22 mouse cellular contexts compared by ENCODE assay signal in genomic region chr7:113507846-113508245, GRCm38 (mm10).
"Had no signal": no experiment of that assay in that cellular context is flagged by ENCODE, and none has a peak within 500 bp of the region (broad histone marks: within the 10 kb centered on the region; RNA-seq: fewer than 3 reads in every experiment).

No protein-coding gene starts in this region.

- H3K9ac ChIP-seq: limb, embryonic 13.5 days; liver, embryonic 12.5 days; liver, embryonic 15.5 days; lung, embryonic 15.5 days; stomach, embryonic 15.5 days had no signal

- H3K27ac ChIP-seq: kidney, postnatal 0 days; layer of hippocampus, adult 2 months; left cerebral cortex, adult 2 months; limb, embryonic 10.5 days; limb, embryonic 13.5 days; liver, embryonic 12.5 days; liver, embryonic 15.5 days; lung, embryonic 15.5 days; stomach, embryonic 15.5 days had no signal

- DNase-seq: kidney, adult 9 months; layer of hippocampus, adult 9-11 months; layer of hippocampus, postnatal 36 days; liver; lung, adult 18-20 months; lung, postnatal 10 days; lung, postnatal 36 days; midbrain, embryonic 14.5 days; right cerebral cortex, postnatal 25 days; spleen, adult 18-20 months; thymus, postnatal 25 days had no signal

- H3K36me3 ChIP-seq: limb, embryonic 10.5 days; limb, embryonic 13.5 days; liver, embryonic 12.5 days; liver, embryonic 15.5 days; lung, embryonic 15.5 days; stomach, embryonic 15.5 days had no signal

- H3K4me2 ChIP-seq: limb, embryonic 13.5 days; liver, embryonic 12.5 days; liver, embryonic 15.5 days; lung, embryonic 15.5 days; midbrain, embryonic 11.5 days; stomach, embryonic 15.5 days had no signal

- ATAC-seq: intestine, postnatal 0 days; liver, embryonic 12.5 days had no signal

- H3K9me3 ChIP-seq: limb, embryonic 10.5 days; limb, embryonic 13.5 days; liver, embryonic 12.5 days; liver, embryonic 15.5 days; lung, embryonic 15.5 days; stomach, embryonic 15.5 days had no signal

- H3K27me3 ChIP-seq: lung, embryonic 15.5 days; stomach, embryonic 15.5 days had no signal

- H3K4me3 ChIP-seq: layer of hippocampus, adult 2 months; left cerebral cortex, adult 2 months; limb, embryonic 10.5 days; limb, embryonic 13.5 days; liver, embryonic 12.5 days; liver, embryonic 15.5 days; lung, embryonic 15.5 days; stomach, embryonic 15.5 days had no signal
